15 mouse cellular contexts compared by ENCODE assay signal in the genomic region with DNA sequence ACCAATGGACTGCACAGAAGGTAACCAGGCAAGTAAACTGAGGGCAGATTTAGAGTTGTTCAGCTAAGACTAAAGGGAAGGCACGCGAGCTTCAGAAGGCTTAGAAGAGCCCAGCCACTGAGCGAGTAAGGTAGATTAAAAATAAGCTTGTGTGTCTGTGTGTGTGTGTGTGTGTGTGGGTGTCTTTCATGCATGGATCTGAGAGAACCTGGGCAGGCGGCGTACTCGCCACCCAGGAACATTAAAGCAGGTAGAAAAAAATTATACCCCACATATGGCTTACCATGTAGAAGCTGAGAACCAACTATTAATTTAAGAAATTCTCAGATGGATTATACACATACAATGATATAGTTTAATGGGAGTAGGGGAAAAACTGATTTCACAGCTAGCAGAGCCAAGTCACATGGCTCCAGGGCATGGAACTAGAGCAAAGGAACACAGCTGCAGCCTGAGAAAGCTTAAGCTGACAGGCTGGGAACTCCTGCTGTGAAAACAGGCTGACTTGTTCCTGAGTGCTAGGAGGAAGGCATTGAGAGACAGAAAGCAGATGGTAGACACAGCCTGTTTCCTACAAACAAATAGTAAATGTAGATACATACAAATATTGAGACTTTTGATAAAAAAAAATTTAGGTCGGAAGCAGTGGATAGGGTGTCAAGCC. TPM values are rescaled to one million over a fixed set of nuclear protein-coding genes. Genes with fewer than 3 reads are reported as not detected.
DNase-seq lines count a peak whose midpoint lies in the region; ATAC-seq and TF ChIP-seq lines count a peak whose summit lies in the region.
"Had no signal": no experiment of that assay in that cellular context is flagged by ENCODE, and none has a peak within 500 bp of the region (broad histone marks: within the 10 kb centered on the region; RNA-seq: fewer than 3 reads in every experiment).

No protein-coding gene starts in this region.

- no peak for TF ChIP-seq POLR2A in cerebellum, adult 2 months (IDR thresholded peaks at IDR 0.05; ENCODE audit: borderline replicate concordance, insufficient read depth, low read length)

- peak; percentile 65 for DNase-seq in adipocyte (ENCODE audit: low spot score)
- DNase-seq in cerebellum, adult 2 months, result peak; percentile 51 to 80
- DNase-seq in heart, adult 9 months (ENCODE audit: low spot score in 2 of 2), result no peak
- DNase-seq in right cerebral cortex, postnatal 4 days, result no peak
- DNase-seq in gastrocnemius, adult 2 months, result no peak
- DNase-seq: adrenal gland, adult 8-10 months; heart, adult 2 months; kidney, adult 9 months; right cerebral cortex, postnatal 25 days; thymus, adult 2 months had no signal

- H3K9ac ChIP-seq in forebrain, embryonic 13.5 days, result no peak overlapping the region
- H3K9ac ChIP-seq in midbrain, embryonic 12.5 days (replicated peaks), result no peak overlapping the region
- H3K9ac ChIP-seq: embryonic facial prominence, embryonic 13.5 days; limb, embryonic 13.5 days had no signal

- H3K4me2 ChIP-seq in forebrain, embryonic 13.5 days, result no peak overlapping the region
- H3K4me2 ChIP-seq in midbrain, embryonic 12.5 days (replicated peaks), result no peak overlapping the region
- H3K4me2 ChIP-seq: embryonic facial prominence, embryonic 13.5 days; limb, embryonic 13.5 days had no signal

- no peaks in the 10 kb centered on the region for H3K4me1 ChIP-seq in cerebellum, adult 2 months (ENCODE audit: control insufficient read depth, insufficient read depth, low read length)
- H3K4me1 ChIP-seq in forebrain, embryonic 13.5 days, result no peaks in the 10 kb centered on the region
- H3K4me1 ChIP-seq in midbrain, embryonic 12.5 days, result no peaks in the 10 kb centered on the region
- H3K4me1 ChIP-seq: embryonic facial prominence, embryonic 13.5 days; limb, embryonic 13.5 days; megakaryocyte, embryonic 14.5 days had no signal

- WGBS in cerebellum, adult 2 months, result 60% methylated on average over 7 of the region's 7 CpGs
- 86% methylated on average over 7 of the region's 7 CpGs for WGBS in forebrain, embryonic 13.5 days
- WGBS in midbrain, embryonic 12.5 days, result 83% methylated on average over 7 of the region's 7 CpGs

- no peak for TF ChIP-seq CTCF in cerebellum, adult 2 months (IDR thresholded peaks at IDR 0.05; ENCODE audit: borderline replicate concordance, insufficient read depth, low read depth, low read length)
- no peak for TF ChIP-seq CTCF in gastrocnemius, adult 2 months (IDR thresholded peaks at IDR 0.05)

- no peak overlapping the region for H3K27ac ChIP-seq in cerebellum, adult 2 months (ENCODE audit: insufficient read depth, low read length)
- H3K27ac ChIP-seq in forebrain, embryonic 13.5 days, result no peak overlapping the region
- H3K27ac ChIP-seq in midbrain, embryonic 12.5 days (replicated peaks), result no peak overlapping the region
- H3K27ac ChIP-seq in gastrocnemius, adult 2 months, result no peak overlapping the region
- H3K27ac ChIP-seq: embryonic facial prominence, embryonic 13.5 days; heart, adult 2 months; limb, embryonic 13.5 days had no signal

- peak; percentile 90 for ATAC-seq in forebrain, embryonic 13.5 days
- peak; percentile 60; the same call in 1 of the 2 replicates for ATAC-seq in midbrain, embryonic 12.5 days (ENCODE audit: low FRiP score, low read depth)

- H3K4me3 ChIP-seq in cerebellum, adult 2 months (replicated peaks; ENCODE audit: insufficient read depth, low read depth, low read length), result no peak overlapping the region
- H3K4me3 ChIP-seq in forebrain, embryonic 13.5 days, result no peak overlapping the region
- no peak overlapping the region for H3K4me3 ChIP-seq in midbrain, embryonic 12.5 days
- no peak overlapping the region for H3K4me3 ChIP-seq in gastrocnemius, adult 2 months
- H3K4me3 ChIP-seq: embryonic facial prominence, embryonic 13.5 days; heart, adult 2 months; limb, embryonic 13.5 days; megakaryocyte, embryonic 14.5 days had no signal

- H3K36me3 ChIP-seq in forebrain, embryonic 13.5 days (ENCODE audit: poor library complexity, severe bottlenecking), result no peaks in the 10 kb centered on the region
- no peaks in the 10 kb centered on the region for H3K36me3 ChIP-seq in midbrain, embryonic 12.5 days
- H3K36me3 ChIP-seq: embryonic facial prominence, embryonic 13.5 days; limb, embryonic 13.5 days had no signal

- H3K9me3 ChIP-seq in forebrain, embryonic 13.5 days (replicated peaks), result no peaks in the 10 kb centered on the region
- no peaks in the 10 kb centered on the region for H3K9me3 ChIP-seq in midbrain, embryonic 12.5 days
- H3K9me3 ChIP-seq: embryonic facial prominence, embryonic 13.5 days; limb, embryonic 13.5 days had no signal

- H3K27me3 ChIP-seq in cerebellum, adult 2 months (ENCODE audit: control insufficient read depth, insufficient read depth, low read length), result no peaks in the 10 kb centered on the region
- no peaks in the 10 kb centered on the region for H3K27me3 ChIP-seq in forebrain, embryonic 13.5 days
- H3K27me3 ChIP-seq in midbrain, embryonic 12.5 days, result no peaks in the 10 kb centered on the region
- H3K27me3 ChIP-seq: embryonic facial prominence, embryonic 13.5 days; limb, embryonic 13.5 days; megakaryocyte, embryonic 14.5 days had no signal

- intact Hi-C loops in gastrocnemius, adult 2 months (cut with DNase I), result no loop called here

RNA-seq across cellular contexts. Expression of a gene that starts 8.5 kb away (rescaled TPM):
- 0.21 TPM in 1 of 2 replicates, not detected in the other for polyA plus RNA-seq in cerebellum, adult 2 months (2012; rRNA removed)
- polyA plus RNA-seq in forebrain, embryonic 13.5 days (2015; fragmentation: Nextera tagmentation; extraction: Ambion mirVana), result not detected in 2 replicates
- polyA plus RNA-seq in midbrain, embryonic 12.5 days (2016; fragmentation: Nextera tagmentation; extraction: Ambion mirVana), result not detected in 2 replicates
- not detected for total RNA-seq in gastrocnemius, adult 2 months (2021)
- total RNA-seq: adrenal gland, adult 8-10 months; heart, adult 2 months had no signal
- polyA plus RNA-seq: embryonic facial prominence, embryonic 13.5 days; heart, adult 2 months; limb, embryonic 13.5 days; thymus, adult 2 months had no signal

RNA-seq across cellular contexts. Expression of a gene that starts 39.3 kb away (rescaled TPM):
- not detected in 2 replicates for polyA plus RNA-seq in cerebellum, adult 2 months (2012; rRNA removed)
- polyA plus RNA-seq in forebrain, embryonic 13.5 days (2015; fragmentation: Nextera tagmentation; extraction: Ambion mirVana), result not detected in 2 replicates
- not detected in 2 replicates for polyA plus RNA-seq in midbrain, embryonic 12.5 days (2016; fragmentation: Nextera tagmentation; extraction: Ambion mirVana)
- total RNA-seq in gastrocnemius, adult 2 months (2021), result not detected
- total RNA-seq: adrenal gland, adult 8-10 months; heart, adult 2 months had no signal
- polyA plus RNA-seq: embryonic facial prominence, embryonic 13.5 days; heart, adult 2 months; limb, embryonic 13.5 days; thymus, adult 2 months had no signal

RNA-seq across cellular contexts. Expression of a gene that starts 53.7 kb away (rescaled TPM):
- polyA plus RNA-seq in cerebellum, adult 2 months (2012; rRNA removed), result not detected in 2 replicates
- not detected in 2 replicates for polyA plus RNA-seq in forebrain, embryonic 13.5 days (2015; fragmentation: Nextera tagmentation; extraction: Ambion mirVana)
- not detected in 2 replicates for polyA plus RNA-seq in midbrain, embryonic 12.5 days (2016; fragmentation: Nextera tagmentation; extraction: Ambion mirVana)
- total RNA-seq in gastrocnemius, adult 2 months (2021), result not detected
- total RNA-seq: heart, adult 2 months had no signal
- polyA plus RNA-seq: embryonic facial prominence, embryonic 13.5 days; heart, adult 2 months; thymus, adult 2 months had no signal

Comparison
In these comparisons a context has a peak if more than half of its experiments do, and no peak if none do; other contexts are left out.
1. DNase-seq: peak in adipocyte (single experiment) and cerebellum, adult 2 months (2 of 2); none in heart, adult 9 months (0 of 2), right cerebral cortex, postnatal 4 days (single experiment) and gastrocnemius, adult 2 months (single experiment).